Mouse (Mus musculus): ENCODE data around the gene Gm2a.

GRCm38 (mm10) chr11:55097463-55098188 is at the start of gene Gm2a:
- TF ChIP-seq CTCF (IDR thresholded peaks at IDR 0.05; ENCODE audit: low read depth) (peak; percentile 2; the same call in 1 of the 2 replicates), EP300 (optimal IDR thresholded peaks at IDR 0.05) (no peak)
